Mouse (Mus musculus): ENCODE results near the gene Itga9. TPM values are rescaled to one million over a fixed set of nuclear protein-coding genes. Genes with fewer than 3 reads are reported as not detected.

Gene Itga9
- polyA plus RNA-seq, 1 experiment from 2014 or later = 31.9 TPM

GRCm38 (mm10) chr9:118669696-118670095, 63.2 kb downstream of the Itga9 start:
- no peak overlapping the region for H3K4me3 ChIP-seq (ENCODE audit: low read length)
- H3K9ac ChIP-seq (ENCODE audit: low read depth, low read length) = no peak overlapping the region
- no peak overlapping the region for H3K27ac ChIP-seq (ENCODE audit: low read depth, low read length)
- no peak for ATAC-seq (ENCODE audit: low FRiP score, low TSS enrichment)
- no peak overlapping the region for H3K4me2 ChIP-seq (replicated peaks; ENCODE audit: low read depth, low read length)
- 85% methylated on average over 3 of the region's 3 CpGs for WGBS
- H3K27me3 ChIP-seq (ENCODE audit: control insufficient read depth, insufficient read depth, low read length) = no peaks in the 10 kb centered on the region
- no peaks in the 10 kb centered on the region for H3K4me1 ChIP-seq (ENCODE audit: control insufficient read depth, insufficient read depth, low read length)
- peaks cover 56% of the 10 kb centered on the region for H3K36me3 ChIP-seq (ENCODE audit: control insufficient read depth, insufficient read depth, low read length)
- H3K9me3 ChIP-seq (ENCODE audit: control insufficient read depth, low read length) = no peaks in the 10 kb centered on the region

DNA sequence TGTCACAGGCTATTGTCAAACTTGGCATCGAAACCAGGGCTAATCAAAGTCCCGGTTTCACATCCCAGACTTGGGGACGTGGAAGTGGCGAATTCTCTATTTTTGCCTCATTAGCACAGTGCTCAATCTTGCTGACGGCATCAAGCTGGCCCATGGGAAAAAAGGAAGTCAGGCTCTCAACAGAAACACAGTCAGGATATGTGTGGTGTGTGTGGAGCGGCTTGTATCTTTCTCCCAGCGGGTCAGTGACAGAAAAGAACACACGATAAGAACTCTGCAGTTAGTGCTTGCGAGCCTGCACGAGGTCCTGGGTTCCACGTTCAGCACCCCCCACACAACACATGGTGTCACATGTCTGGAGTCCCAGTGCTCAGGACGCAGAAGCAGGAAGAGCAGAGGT, 67.8 kb downstream of the Itga9 start:
- H3K4me3 ChIP-seq (ENCODE audit: low read length) = no peak overlapping the region
- H3K4me1 ChIP-seq (ENCODE audit: control insufficient read depth, insufficient read depth, low read length) = no peaks in the 10 kb centered on the region
- peaks cover 33% of the 10 kb centered on the region for H3K36me3 ChIP-seq (ENCODE audit: control insufficient read depth, insufficient read depth, low read length)
- H3K27me3 ChIP-seq (ENCODE audit: control insufficient read depth, insufficient read depth, low read length) = no peaks in the 10 kb centered on the region
- 71% methylated on average over 12 of the region's 12 CpGs for WGBS
- H3K27ac ChIP-seq (ENCODE audit: low read depth, low read length) = no peak overlapping the region
- no peaks in the 10 kb centered on the region for H3K9me3 ChIP-seq (ENCODE audit: control insufficient read depth, low read length)
- H3K4me2 ChIP-seq (replicated peaks; ENCODE audit: low read depth, low read length) = no peak overlapping the region
- ATAC-seq (ENCODE audit: low FRiP score, low TSS enrichment) = no peak
- no peak overlapping the region for H3K9ac ChIP-seq (ENCODE audit: low read depth, low read length)

DNA sequence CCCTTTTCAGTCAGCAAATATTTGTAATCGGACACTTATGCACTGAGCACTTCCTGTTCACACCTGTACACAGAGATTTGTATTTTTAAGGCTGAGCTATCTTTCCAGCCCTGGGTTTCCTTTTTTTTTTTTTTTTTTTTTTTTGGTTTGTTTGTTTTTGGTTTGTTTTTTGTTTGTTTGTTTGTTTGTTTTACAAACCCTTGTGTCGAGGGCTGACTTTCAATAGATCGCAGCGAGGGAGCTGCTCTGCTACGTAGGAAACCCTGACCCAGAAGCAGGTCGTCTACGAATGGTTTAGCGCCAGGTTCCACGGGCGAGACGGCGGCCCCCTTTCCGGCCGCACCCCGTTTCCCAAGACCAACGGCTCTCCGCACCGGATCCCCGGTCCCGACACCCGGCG, 68.3 kb downstream of the Itga9 start:
- Histone ChIP-seq H3K4me1 (ENCODE audit: control insufficient read depth, insufficient read depth, low read length) (no peaks in the 10 kb centered on the region), H3K9me3 (ENCODE audit: control insufficient read depth, low read length) (no peaks in the 10 kb centered on the region), H3K9ac (ENCODE audit: low read depth, low read length) (no peak overlapping the region), H3K4me2 (replicated peaks; ENCODE audit: low read depth, low read length) (no peak overlapping the region), H3K27ac (ENCODE audit: low read depth, low read length) (no peak overlapping the region), H3K27me3 (ENCODE audit: control insufficient read depth, insufficient read depth, low read length) (no peaks in the 10 kb centered on the region), H3K36me3 (ENCODE audit: control insufficient read depth, insufficient read depth, low read length) (peaks cover 33% of the 10 kb centered on the region), H3K4me3 (ENCODE audit: low read length) (no peak overlapping the region)
- 90% methylated on average over 22 of the region's 22 CpGs for WGBS
- no peak for ATAC-seq (ENCODE audit: low FRiP score, low TSS enrichment)

DNA sequence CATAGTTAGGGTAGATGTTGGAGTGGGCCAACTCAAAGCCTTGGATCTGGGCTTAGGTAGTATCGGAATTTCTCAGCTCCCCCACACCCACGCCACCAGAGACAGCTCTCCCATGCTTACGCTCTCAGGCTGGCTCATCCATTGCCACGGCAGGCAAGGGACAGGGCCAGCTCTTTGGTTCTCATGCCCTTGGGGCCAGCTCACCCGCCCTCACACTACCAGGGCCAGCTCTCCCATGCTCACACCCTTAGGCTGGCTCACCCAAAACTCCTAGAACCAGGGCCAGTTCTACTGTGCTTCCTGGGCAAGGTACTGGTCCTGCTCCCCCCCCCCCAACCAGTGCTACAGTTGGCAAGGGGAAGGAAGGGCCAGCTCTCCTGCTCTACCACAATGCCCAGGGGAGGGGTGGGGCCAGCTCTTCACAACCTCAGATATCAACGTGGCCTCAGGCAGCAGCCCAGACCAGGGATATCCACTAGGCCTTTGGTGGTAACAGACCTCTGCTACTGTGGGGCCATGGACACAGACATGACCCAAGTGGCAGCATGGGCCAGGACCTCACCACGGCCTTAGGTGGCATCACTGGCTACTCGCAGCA, 69.2 kb downstream of the Itga9 start:
- H3K27ac ChIP-seq (ENCODE audit: low read depth, low read length) = no peak overlapping the region
- WGBS = 90% methylated on average over 8 of the region's 8 CpGs
- ATAC-seq (ENCODE audit: low FRiP score, low TSS enrichment) = 0 out of 2 replicates have a peak, but pooled peaks have one; percentile 22

GRCm38 (mm10) chr9:118676692-118677091, 70.2 kb downstream of the Itga9 start:
- WGBS = 85% methylated on average over 8 of the region's 8 CpGs
- H3K9me3 ChIP-seq (ENCODE audit: control insufficient read depth, low read length) = no peaks in the 10 kb centered on the region
- no peaks in the 10 kb centered on the region for H3K4me1 ChIP-seq (ENCODE audit: control insufficient read depth, insufficient read depth, low read length)
- H3K27me3 ChIP-seq (ENCODE audit: control insufficient read depth, insufficient read depth, low read length) = no peaks in the 10 kb centered on the region
- H3K4me2 ChIP-seq (replicated peaks; ENCODE audit: low read depth, low read length) = no peak overlapping the region
- ATAC-seq (ENCODE audit: low FRiP score, low TSS enrichment) = no peak
- H3K4me3 ChIP-seq (ENCODE audit: low read length) = no peak overlapping the region
- no peak overlapping the region for H3K9ac ChIP-seq (ENCODE audit: low read depth, low read length)
- no peak overlapping the region for H3K27ac ChIP-seq (ENCODE audit: low read depth, low read length)
- H3K36me3 ChIP-seq (ENCODE audit: control insufficient read depth, insufficient read depth, low read length) = peaks cover 27% of the 10 kb centered on the region

More for the DNA sequence above, 69.2 kb downstream of the Itga9 start:
- no peaks in the 10 kb centered on the region for H3K4me1 ChIP-seq (ENCODE audit: control insufficient read depth, insufficient read depth, low read length)
- no peaks in the 10 kb centered on the region for H3K27me3 ChIP-seq (ENCODE audit: control insufficient read depth, insufficient read depth, low read length)
- no peaks in the 10 kb centered on the region for H3K9me3 ChIP-seq (ENCODE audit: control insufficient read depth, low read length)
- no peak overlapping the region for H3K4me3 ChIP-seq (ENCODE audit: low read length)
- peaks cover 30% of the 10 kb centered on the region for H3K36me3 ChIP-seq (ENCODE audit: control insufficient read depth, insufficient read depth, low read length)
- no peak overlapping the region for H3K4me2 ChIP-seq (replicated peaks; ENCODE audit: low read depth, low read length)
- H3K9ac ChIP-seq (ENCODE audit: low read depth, low read length) = no peak overlapping the region

DNA sequence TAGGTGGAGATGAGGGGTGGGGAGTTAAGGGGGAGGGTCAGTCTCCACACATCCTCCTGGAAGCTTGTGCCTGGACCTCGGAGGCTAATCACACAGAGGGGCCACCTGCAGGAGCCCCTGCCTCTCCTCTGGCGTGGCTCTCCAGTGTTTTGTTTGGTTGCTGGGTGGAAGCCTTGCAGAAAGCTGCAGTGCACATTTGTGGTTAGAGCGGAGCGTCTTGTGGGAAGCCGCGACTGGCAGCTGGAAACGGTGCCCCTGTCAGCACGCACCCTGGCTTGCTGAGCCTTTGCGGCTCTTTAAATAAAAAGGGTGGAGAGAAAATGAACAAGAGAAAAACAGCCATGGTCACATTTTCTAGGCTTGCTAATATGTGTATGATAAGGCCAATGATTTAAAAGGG, 70.9 kb downstream of the Itga9 start:
- ATAC-seq (ENCODE audit: low FRiP score, low TSS enrichment) = no peak
- Histone ChIP-seq H3K9ac (ENCODE audit: low read depth, low read length) (no peak overlapping the region), H3K4me3 (ENCODE audit: low read length) (no peak overlapping the region), H3K9me3 (ENCODE audit: control insufficient read depth, low read length) (no peaks in the 10 kb centered on the region), H3K4me2 (replicated peaks; ENCODE audit: low read depth, low read length) (no peak overlapping the region), H3K27ac (ENCODE audit: low read depth, low read length) (no peak overlapping the region), H3K27me3 (ENCODE audit: control insufficient read depth, insufficient read depth, low read length) (no peaks in the 10 kb centered on the region), H3K36me3 (ENCODE audit: control insufficient read depth, insufficient read depth, low read length) (peaks cover 22% of the 10 kb centered on the region; the same call in 1 of the 2 replicates), H3K4me1 (ENCODE audit: control insufficient read depth, insufficient read depth, low read length) (no peaks in the 10 kb centered on the region)
- WGBS = 63% methylated on average over 9 of the region's 9 CpGs

- WGBS = 58% methylated on average over 15 of the region's 15 CpGs
- Histone ChIP-seq H3K4me3 (ENCODE audit: low read length) (no peak overlapping the region), H3K9ac (ENCODE audit: low read depth, low read length) (no peak overlapping the region), H3K27me3 (ENCODE audit: control insufficient read depth, insufficient read depth, low read length) (no peaks in the 10 kb centered on the region), H3K36me3 (ENCODE audit: control insufficient read depth, insufficient read depth, low read length) (peaks cover 16% of the 10 kb centered on the region; the same call in 1 of the 2 replicates), H3K4me2 (replicated peaks; ENCODE audit: low read depth, low read length) (no peak overlapping the region), H3K4me1 (ENCODE audit: control insufficient read depth, insufficient read depth, low read length) (no peaks in the 10 kb centered on the region), H3K9me3 (ENCODE audit: control insufficient read depth, low read length) (no peaks in the 10 kb centered on the region), H3K27ac (ENCODE audit: low read depth, low read length) (no peak overlapping the region)
- no peak for ATAC-seq (ENCODE audit: low FRiP score, low TSS enrichment)
Measured at GRCm38 (mm10) chr9:118678020-118678750, 71.7 kb downstream of the Itga9 start.

DNA sequence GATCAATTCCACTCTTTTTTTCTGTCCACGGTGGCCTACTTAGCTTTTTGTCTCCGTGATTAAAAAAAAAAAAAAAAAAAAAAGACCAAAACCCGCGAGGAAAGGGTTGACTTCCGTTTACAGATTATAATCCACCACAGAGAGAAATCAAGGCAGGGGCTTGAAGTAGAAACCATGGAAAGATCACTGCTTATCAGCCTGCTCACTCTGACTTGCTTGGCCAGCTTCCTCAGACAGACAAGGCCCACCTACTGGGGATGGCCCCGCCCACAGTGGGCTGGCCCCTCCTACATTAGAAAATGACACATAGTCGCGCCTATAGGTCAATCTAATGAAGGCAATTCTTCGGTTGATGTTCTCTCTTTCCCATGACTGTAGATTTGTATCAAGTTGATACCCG, 72.3 kb downstream of the Itga9 start:
- Histone ChIP-seq H3K36me3 (ENCODE audit: control insufficient read depth, insufficient read depth, low read length) (peaks cover 16% of the 10 kb centered on the region; the same call in 1 of the 2 replicates), H3K9me3 (ENCODE audit: control insufficient read depth, low read length) (no peaks in the 10 kb centered on the region), H3K27ac (ENCODE audit: low read depth, low read length) (no peak overlapping the region), H3K4me3 (ENCODE audit: low read length) (no peak overlapping the region), H3K4me2 (replicated peaks; ENCODE audit: low read depth, low read length) (no peak overlapping the region), H3K9ac (ENCODE audit: low read depth, low read length) (no peak overlapping the region), H3K27me3 (ENCODE audit: control insufficient read depth, insufficient read depth, low read length) (no peaks in the 10 kb centered on the region), H3K4me1 (ENCODE audit: control insufficient read depth, insufficient read depth, low read length) (no peaks in the 10 kb centered on the region)
- no peak for ATAC-seq (ENCODE audit: low FRiP score, low TSS enrichment)
- 84% methylated on average over 10 of the region's 10 CpGs for WGBS

GRCm38 (mm10) chr9:118681506-118681905, 75.0 kb downstream of the Itga9 start:
- H3K9me3 ChIP-seq (ENCODE audit: control insufficient read depth, low read length) = no peaks in the 10 kb centered on the region

More at GRCm38 (mm10) chr9:118681506-118681905, 75.0 kb downstream of the Itga9 start:
- no peak overlapping the region for H3K4me3 ChIP-seq (ENCODE audit: low read length)
- H3K4me1 ChIP-seq (ENCODE audit: control insufficient read depth, insufficient read depth, low read length) = no peaks in the 10 kb centered on the region
- ATAC-seq (ENCODE audit: low FRiP score, low TSS enrichment) = no peak
- no peak overlapping the region for H3K4me2 ChIP-seq (replicated peaks; ENCODE audit: low read depth, low read length)
- H3K9ac ChIP-seq (ENCODE audit: low read depth, low read length) = no peak overlapping the region
- WGBS = 89% methylated on average over 6 of the region's 6 CpGs
- peaks cover 16% of the 10 kb centered on the region; the same call in 1 of the 2 replicates for H3K36me3 ChIP-seq (ENCODE audit: control insufficient read depth, insufficient read depth, low read length)
- H3K27me3 ChIP-seq (ENCODE audit: control insufficient read depth, insufficient read depth, low read length) = no peaks in the 10 kb centered on the region
- no peak overlapping the region for H3K27ac ChIP-seq (ENCODE audit: low read depth, low read length)

Measured in kidney, embryonic 14.5 days (tissue).